Mouse (Mus musculus) heart, embryonic 11.5 days (tissue): Measurements from ENCODE around the gene Drc3. TPM values are rescaled to one million over a fixed set of nuclear protein-coding genes. Genes with fewer than 3 reads are reported as not detected.

Source experiments
- ATAC-seq: fragments of 200-750 bp; cut with Nextera tagmentation; replicated peaks from 2 replicates; pipeline ENCODE4 v1.8.0; 2017; ENCODE audit warnings: moderate library complexity; ENCODE audit not compliant: insufficient number of reproducible peaks, low FRiP score, low TSS enrichment
- H3K27ac ChIP-seq: fragments of 300-500 bp; sonication (generic); 2 replicates; pipeline ENCODE4 v1.5.1; 2014; ENCODE audit warnings: mild to moderate bottlenecking, low read depth, low read length
- H3K27me3 ChIP-seq: fragments of 300-500 bp; sonication (generic); 2 replicates; pipeline ENCODE4 v1.6.1; 2014; ENCODE audit warnings: mild to moderate bottlenecking, low read length, mixed read lengths; ENCODE audit not compliant: control insufficient read depth, insufficient read depth
- H3K36me3 ChIP-seq: fragments of 300-500 bp; sonication (generic); 2 replicates; pipeline ENCODE4 v1.6.1; 2014; ENCODE audit warnings: mild to moderate bottlenecking, low read length, moderate library complexity, mixed read lengths; ENCODE audit not compliant: control insufficient read depth, insufficient read depth
- H3K4me1 ChIP-seq: fragments of 300-500 bp; sonication (generic); 2 replicates; pipeline ENCODE4 v1.6.1; 2014; ENCODE audit warnings: low read length; ENCODE audit not compliant: control insufficient read depth, insufficient read depth
- H3K4me2 ChIP-seq: fragments of 300-500 bp; sonication (generic); 2 replicates; pipeline ENCODE4 v1.6.1; 2014; ENCODE audit warnings: mild to moderate bottlenecking, moderate library complexity
- H3K4me3 ChIP-seq: fragments of 300-500 bp; sonication (generic); 2 replicates; pipeline ENCODE4 v1.5.1; 2014; ENCODE audit warnings: low read depth, low read length
- H3K9ac ChIP-seq: fragments of 300-500 bp; sonication (generic); 2 replicates; pipeline ENCODE4 v1.6.1; 2014; ENCODE audit warnings: mild to moderate bottlenecking, low read depth, low read length, moderate library complexity
- H3K9me3 ChIP-seq: fragments of 300-500 bp; sonication (generic); replicated peaks from 2 replicates; pipeline ENCODE4 v1.6.1; 2016; ENCODE audit warnings: low read length; ENCODE audit not compliant: control insufficient read depth
- WGBS: fragments of 180-500 bp; shearing (Covaris S2); extraction: QIAGEN DNeasy Blood & Tissue Kit; methylation state at CpG from one replicate; pipeline ENCODE4 v1.1.7; 2014; ENCODE audit not compliant: insufficient replicate concordance; 5-methylcytosine and 5-hydroxymethylcytosine counted together
- polyA plus RNA-seq: library from polyadenylated mRNA; unstranded; fragments of >200 nt; fragmentation: Nextera tagmentation; extraction: Ambion mirVana; gene quantifications from 2 replicates; pipeline ENCODE4 v1.2.1, GENCODE M21; 2014

Gene Drc3
- polyA plus RNA-seq, 1 experiment from 2014 or later: 1.9 TPM

- Histone ChIP-seq H3K4me1 (peaks cover 12% of the 10 kb centered on the region), H3K27me3 (no peaks in the 10 kb centered on the region), H3K36me3 (no peaks in the 10 kb centered on the region), H3K4me2 (0 out of 2 replicates have a peak overlapping the region, but pooled peaks have one; percentile 29), H3K27ac (peak overlapping the region; percentile 38; the same call in 1 of the 2 replicates), H3K9ac (0 out of 2 replicates have a peak overlapping the region, but pooled peaks have one; percentile 43), H3K9me3 (no peaks in the 10 kb centered on the region), H3K4me3 (no peak overlapping the region)
- WGBS: 25% methylated on average over 16 of the region's 16 CpGs
- no peak for ATAC-seq
Observed at GRCm38 (mm10) chr11:60366239-60367019, 13.3 kb downstream of the Drc3 start.

- H3K4me3 ChIP-seq: no peak overlapping the region
- no peaks in the 10 kb centered on the region for H3K9me3 ChIP-seq
- H3K4me2 ChIP-seq: no peak overlapping the region
- peaks cover 12% of the 10 kb centered on the region for H3K4me1 ChIP-seq
- H3K27ac ChIP-seq: no peak overlapping the region
- no peaks in the 10 kb centered on the region for H3K36me3 ChIP-seq
- 54% methylated on average over 3 of the region's 3 CpGs for WGBS
- no peaks in the 10 kb centered on the region for H3K27me3 ChIP-seq
- ATAC-seq: no peak
- H3K9ac ChIP-seq: no peak overlapping the region
Observed at GRCm38 (mm10) chr11:60367256-60367655, 14.1 kb downstream of the Drc3 start.

GRCm38 (mm10) chr11:60368909-60369308, 15.8 kb downstream of the Drc3 start:
- ATAC-seq: no peak
- Histone ChIP-seq H3K27ac (no peak overlapping the region), H3K4me3 (no peak overlapping the region), H3K9me3 (no peaks in the 10 kb centered on the region), H3K9ac (0 out of 2 replicates have a peak overlapping the region, but pooled peaks have one; percentile 22), H3K36me3 (no peaks in the 10 kb centered on the region), H3K4me2 (no peak overlapping the region), H3K27me3 (no peaks in the 10 kb centered on the region), H3K4me1 (peaks cover 12% of the 10 kb centered on the region)
- 63% methylated on average over 4 of the region's 4 CpGs for WGBS

GRCm38 (mm10) chr11:60369448-60369847, 16.3 kb downstream of the Drc3 start:
- Histone ChIP-seq H3K27me3 (no peaks in the 10 kb centered on the region), H3K36me3 (no peaks in the 10 kb centered on the region), H3K4me2 (no peak overlapping the region), H3K9ac (no peak overlapping the region), H3K4me1 (peaks cover 12% of the 10 kb centered on the region), H3K27ac (no peak overlapping the region), H3K4me3 (no peak overlapping the region), H3K9me3 (no peaks in the 10 kb centered on the region)
- ATAC-seq: no peak
- 77% methylated on average over 4 of the region's 4 CpGs for WGBS

- no peaks in the 10 kb centered on the region for H3K36me3 ChIP-seq
- no peak overlapping the region for H3K4me3 ChIP-seq
- no peak overlapping the region for H3K4me2 ChIP-seq
- no peak overlapping the region for H3K27ac ChIP-seq
- 80% methylated on average over 13 of the region's 13 CpGs for WGBS
- H3K9ac ChIP-seq: no peak overlapping the region
- H3K9me3 ChIP-seq: no peaks in the 10 kb centered on the region
- H3K27me3 ChIP-seq: no peaks in the 10 kb centered on the region
- ATAC-seq: no peak
- peaks cover 12% of the 10 kb centered on the region for H3K4me1 ChIP-seq
Observed at GRCm38 (mm10) chr11:60370431-60370830, 17.3 kb downstream of the Drc3 start.

GRCm38 (mm10) chr11:60374481-60374880, 21.4 kb downstream of the Drc3 start:
- Histone ChIP-seq H3K9ac (no peak overlapping the region), H3K4me3 (no peak overlapping the region), H3K27ac (no peak overlapping the region), H3K4me1 (no peaks in the 10 kb centered on the region), H3K4me2 (no peak overlapping the region), H3K9me3 (no peaks in the 10 kb centered on the region), H3K27me3 (no peaks in the 10 kb centered on the region), H3K36me3 (no peaks in the 10 kb centered on the region)
- no peak for ATAC-seq
- 81% methylated on average over 6 of the region's 6 CpGs for WGBS

GRCm38 (mm10) chr11:60383518-60383917, 30.4 kb downstream of the Drc3 start:
- Histone ChIP-seq H3K9me3 (no peaks in the 10 kb centered on the region), H3K9ac (no peak overlapping the region), H3K4me2 (no peak overlapping the region), H3K36me3 (no peaks in the 10 kb centered on the region), H3K4me3 (no peak overlapping the region), H3K4me1 (peaks cover 12% of the 10 kb centered on the region), H3K27ac (no peak overlapping the region), H3K27me3 (peaks cover 6% of the 10 kb centered on the region; the same call in 1 of the 2 replicates)
- no peak for ATAC-seq
- WGBS: 89% methylated on average over 6 of the region's 6 CpGs

GRCm38 (mm10) chr11:60384762-60385421, 31.8 kb downstream of the Drc3 start:
- Histone ChIP-seq H3K36me3 (no peaks in the 10 kb centered on the region), H3K27me3 (peaks cover 6% of the 10 kb centered on the region; the same call in 1 of the 2 replicates), H3K4me1 (peaks cover 12% of the 10 kb centered on the region), H3K4me2 (peak overlapping the region; percentile 51), H3K27ac (no peak overlapping the region), H3K9ac (peak overlapping the region; percentile 3; the same call in 1 of the 2 replicates), H3K9me3 (no peaks in the 10 kb centered on the region), H3K4me3 (peak overlapping the region; percentile 10; the same call in 1 of the 2 replicates)
- no peak for ATAC-seq
- WGBS: 7% methylated on average over 16 of the region's 16 CpGs
